Mouse (Mus musculus) G1E (cell line): ENCODE results near the gene Ubxn10. TPM values are rescaled to one million over a fixed set of nuclear protein-coding genes. Genes with fewer than 3 reads are reported as not detected.

Source experiments
- ATAC-seq: 2 replicates; pipeline ENCODE4 v1.8.0; 2016; ENCODE audit warnings: mild to moderate bottlenecking; ENCODE audit not compliant: insufficient number of reproducible peaks, poor library complexity, low FRiP score, severe bottlenecking; ENCODE audit errors: extremely low read depth
- DNase-seq: peaks from one replicate; pipeline ENCODE4 v3.0.0; 2012; ENCODE audit warnings: low spot score
- H3K27me3 ChIP-seq: 2 replicates; pipeline ENCODE4 v1.6.1; 2012; ENCODE audit warnings: mild to moderate bottlenecking, low read length, inconsistent platforms; ENCODE audit not compliant: insufficient read depth
- H3K36me3 ChIP-seq: replicated peaks from 2 replicates; pipeline ENCODE3; 2012; ENCODE audit warnings: mild to moderate bottlenecking, inconsistent platforms
- H3K4me1 ChIP-seq: 2 replicates; pipeline ENCODE4 v1.6.1; 2012; ENCODE audit warnings: low read depth, low read length, inconsistent platforms, mixed read lengths; ENCODE audit not compliant: insufficient read depth
- H3K4me3 ChIP-seq: 2 replicates; pipeline ENCODE4 v1.5.1; 2012; ENCODE audit warnings: low read depth, mild to moderate bottlenecking, inconsistent platforms, low read length, moderate library complexity, mixed read lengths
- H3K9me3 ChIP-seq: replicated peaks from 2 replicates; pipeline ENCODE4 v1.6.1; 2012; ENCODE audit warnings: inconsistent platforms
- CTCF ChIP-seq: IDR thresholded peaks from 2 replicates; pipeline ENCODE4 v1.5.1; 2012; ENCODE audit warnings: low read depth, low read length, inconsistent platforms, mixed read lengths
- GATA1 ChIP-seq: IDR thresholded peaks from 2 replicates; pipeline ENCODE4 v1.6.1; 2012; ENCODE audit warnings: borderline replicate concordance, low read length, inconsistent platforms, mixed read lengths
- GATA2 ChIP-seq: IDR thresholded peaks from 2 replicates; pipeline ENCODE4 v1.6.1; 2012; ENCODE audit warnings: low read depth, low read length, inconsistent platforms, borderline replicate concordance
- POLR2AphosphoS5 ChIP-seq: IDR thresholded peaks from 2 replicates; pipeline ENCODE4 v1.6.1; 2012; ENCODE audit warnings: low read depth, low read length, inconsistent platforms; ENCODE audit not compliant: insufficient replicate concordance
- TAL1 ChIP-seq: conservative IDR thresholded peaks from 2 replicates; pipeline ENCODE4 v1.6.1; 2012; ENCODE audit warnings: low read depth, low read length, inconsistent platforms, mixed read lengths
- polyA plus RNA-seq: library from polyadenylated mRNA; stranded (reverse); fragments of >175 nt; gene quantifications from 2 replicates; pipeline ENCODE4 v1.2.3, GENCODE M21; 2012
- total RNA-seq, 2 experiments: library from RNA; stranded (forward) in 1 of 2; stranded (reverse) in 1 of 2; fragments of 200-1000 nt in 1 of 2; fragments of >200 nt in 1 of 2; fragmentation: Nextera tagmentation in 1 of 2; gene quantifications; 2 replicates each; pipeline ENCODE4 v1.2.3; 2014 to 2017

The Ubxn10 gene
- total and polyA plus RNA-seq, 3 experiments = 0.33 TPM; not detected in 2

DNA sequence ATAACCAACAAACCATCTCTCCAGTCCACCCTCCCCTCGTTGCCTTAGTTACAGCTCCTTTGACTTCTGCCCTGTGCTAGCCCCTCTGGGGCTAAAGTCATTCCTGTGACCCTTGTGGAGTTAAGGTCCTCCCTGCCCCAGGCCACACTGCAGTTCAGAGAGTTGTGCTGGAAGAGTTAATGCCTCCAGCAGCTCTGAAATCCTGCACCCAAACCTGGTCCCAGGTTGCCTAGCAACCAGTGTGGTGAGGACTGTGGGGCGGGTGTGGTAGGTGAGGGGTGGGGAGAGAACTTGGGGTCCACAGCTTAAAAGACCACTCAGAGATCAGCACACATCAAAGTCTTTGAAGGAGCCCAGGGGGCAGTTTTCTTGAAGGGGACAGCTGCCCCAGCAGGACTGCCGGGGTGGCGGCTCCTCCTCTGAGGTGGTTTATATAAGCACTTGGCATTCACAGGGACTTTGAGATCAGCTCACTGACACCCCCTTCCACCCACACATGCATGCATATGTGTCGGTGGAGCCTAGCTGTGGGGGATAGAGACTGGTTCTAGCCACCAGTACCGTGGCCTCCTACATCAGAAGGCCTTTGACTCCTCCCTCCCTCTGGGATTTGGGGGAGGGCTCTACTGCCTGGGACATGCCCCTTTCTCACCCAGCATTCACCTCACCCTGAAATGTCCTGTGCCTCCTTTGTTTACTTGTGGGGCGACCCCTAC is 2.3 kb upstream of the Ubxn10 start:
- Histone ChIP-seq H3K9me3 (peaks cover 91% of the 10 kb centered on the region), H3K4me3 (no peak overlapping the region), H3K36me3 (no peaks in the 10 kb centered on the region), H3K4me1 (no peaks in the 10 kb centered on the region), H3K27me3 (no peaks in the 10 kb centered on the region)
- TF ChIP-seq CTCF (no peak), GATA2 (no peak)
- ATAC-seq = no peak
- no peak for DNase-seq

DNA sequence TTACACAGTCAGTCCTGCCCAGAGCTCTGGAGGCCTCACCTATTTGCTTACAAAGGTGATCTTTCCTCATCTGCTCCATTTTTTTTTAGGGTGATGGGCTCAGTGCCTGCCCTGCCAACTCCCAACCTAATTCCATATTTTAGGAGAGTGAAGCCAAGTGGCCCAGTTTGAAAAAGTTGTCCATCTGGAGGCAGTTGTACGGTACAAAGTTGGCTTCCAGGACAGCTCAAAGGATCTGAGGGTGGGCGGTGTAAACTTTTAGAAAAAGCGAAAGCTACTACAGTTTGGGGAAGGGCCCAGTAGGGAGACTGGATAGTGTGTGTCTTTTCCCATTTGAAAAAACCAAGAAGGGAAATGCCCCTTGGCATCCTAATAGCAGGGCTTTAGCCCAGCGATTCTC is 2.1 kb downstream of the Ubxn10 start:
- Histone ChIP-seq H3K27me3 (no peaks in the 10 kb centered on the region), H3K4me3 (no peak overlapping the region)
- TF ChIP-seq GATA2 (no peak), GATA1 (no peak), TAL1 (no peak), CTCF (no peak), POLR2AphosphoS5 (no peak)

DNA sequence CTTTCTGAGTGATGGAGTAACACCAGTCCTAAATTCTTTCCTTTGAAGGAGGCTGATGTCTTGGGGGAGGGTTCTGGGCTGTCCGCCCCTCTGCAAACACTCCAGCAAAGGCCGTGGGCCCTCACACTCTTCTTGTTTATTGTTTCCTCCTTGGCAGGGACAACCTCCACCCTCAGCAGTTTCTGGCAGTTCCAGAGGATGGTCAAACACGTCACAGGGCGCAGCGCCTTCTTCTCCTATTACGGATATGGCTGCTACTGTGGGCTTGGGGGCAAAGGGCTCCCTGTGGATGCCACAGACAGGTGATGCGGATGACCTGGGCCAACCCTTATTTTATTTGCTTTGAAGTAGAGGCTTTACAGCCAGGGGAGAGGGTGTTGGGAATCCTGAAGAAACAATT is 2.9 kb downstream of the Ubxn10 start:
- ATAC-seq (no peak), DNase-seq (no peak)
- H3K4me1 ChIP-seq = no peaks in the 10 kb centered on the region
- TF ChIP-seq POLR2AphosphoS5 = no peak
- no peak for TF ChIP-seq GATA2
- TF ChIP-seq GATA1 = no peak
- TF ChIP-seq CTCF = no peak
- no peak for TF ChIP-seq TAL1
- H3K27me3 ChIP-seq = no peaks in the 10 kb centered on the region
- peaks cover 87% of the 10 kb centered on the region for H3K9me3 ChIP-seq
- H3K4me3 ChIP-seq = no peak overlapping the region
- H3K36me3 ChIP-seq = no peaks in the 10 kb centered on the region

More for the DNA sequence above, 2.1 kb downstream of the Ubxn10 start:
- DNase-seq = no peak
- no peaks in the 10 kb centered on the region for H3K36me3 ChIP-seq
- no peak for ATAC-seq
- peaks cover 85% of the 10 kb centered on the region for H3K9me3 ChIP-seq
- H3K4me1 ChIP-seq = no peaks in the 10 kb centered on the region

DNA sequence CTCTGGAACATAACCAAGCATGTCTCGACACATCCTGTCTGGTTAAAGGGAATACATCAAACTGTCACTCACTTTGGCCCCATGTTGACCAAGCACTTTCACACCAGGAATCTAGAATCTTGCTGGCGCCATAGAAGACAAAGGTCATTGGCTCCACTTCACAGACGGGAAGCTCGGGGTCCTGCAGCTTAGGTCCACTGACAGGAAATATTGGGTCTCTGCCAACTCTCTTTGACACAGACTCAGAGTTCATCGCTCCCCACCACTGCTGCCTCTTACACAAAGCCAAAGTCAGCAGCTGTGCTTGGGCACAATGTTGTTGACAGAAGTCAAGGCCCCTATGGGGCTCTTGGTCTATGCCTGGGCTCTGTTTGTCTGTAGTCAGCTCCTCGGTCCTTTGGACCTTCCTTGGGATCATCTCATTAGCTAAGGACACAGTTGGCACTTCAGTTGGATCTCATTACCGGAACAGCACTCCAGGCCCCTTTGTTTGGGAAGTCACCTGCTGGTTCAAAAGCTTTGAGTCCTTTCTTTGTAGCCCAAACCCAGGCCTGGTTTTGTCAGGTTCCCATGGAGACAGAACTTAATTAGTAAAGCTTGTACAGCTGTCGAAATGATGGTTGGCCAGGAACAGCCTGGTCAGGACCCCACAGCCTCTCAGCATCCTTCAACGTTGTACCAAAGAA is 7.8 kb downstream of the Ubxn10 start:
- peaks cover 87% of the 10 kb centered on the region for H3K9me3 ChIP-seq
- TF ChIP-seq TAL1 (no peak), POLR2AphosphoS5 (no peak), CTCF (no peak), GATA1 (no peak), GATA2 (no peak)
- H3K27me3 ChIP-seq = no peaks in the 10 kb centered on the region
- no peaks in the 10 kb centered on the region for H3K4me1 ChIP-seq
- ATAC-seq = no peak
- H3K4me3 ChIP-seq = no peak overlapping the region
- DNase-seq = no peak
- no peaks in the 10 kb centered on the region for H3K36me3 ChIP-seq

DNA sequence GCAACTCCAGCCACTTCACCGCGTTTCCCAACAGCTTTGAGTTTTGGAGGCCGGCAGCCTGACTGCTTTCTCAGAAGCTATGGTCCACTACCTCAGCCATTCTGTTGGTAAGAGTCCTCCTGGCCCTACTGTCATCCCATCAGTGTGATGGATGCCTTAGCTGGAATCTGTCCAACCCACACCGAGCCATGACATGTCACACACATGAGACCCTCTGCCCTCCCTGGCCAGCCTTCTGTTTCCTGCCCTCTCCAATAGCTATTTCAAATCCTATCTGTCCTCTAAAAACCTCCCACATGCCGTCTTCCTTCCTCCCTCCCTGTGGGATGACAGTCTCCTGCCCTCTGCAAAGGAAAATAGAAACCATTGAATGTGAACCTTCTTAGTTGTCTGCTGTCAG is 11.2 kb downstream of the Ubxn10 start:
- H3K36me3 ChIP-seq = no peaks in the 10 kb centered on the region
- TF ChIP-seq POLR2AphosphoS5 (no peak), GATA1 (no peak)
- H3K4me3 ChIP-seq = no peak overlapping the region
- H3K27me3 ChIP-seq = no peaks in the 10 kb centered on the region; the same call in 1 of the 2 replicates
- H3K4me1 ChIP-seq = no peaks in the 10 kb centered on the region
- ATAC-seq (no peak), DNase-seq (no peak)
- H3K9me3 ChIP-seq = peaks cover 84% of the 10 kb centered on the region

DNA sequence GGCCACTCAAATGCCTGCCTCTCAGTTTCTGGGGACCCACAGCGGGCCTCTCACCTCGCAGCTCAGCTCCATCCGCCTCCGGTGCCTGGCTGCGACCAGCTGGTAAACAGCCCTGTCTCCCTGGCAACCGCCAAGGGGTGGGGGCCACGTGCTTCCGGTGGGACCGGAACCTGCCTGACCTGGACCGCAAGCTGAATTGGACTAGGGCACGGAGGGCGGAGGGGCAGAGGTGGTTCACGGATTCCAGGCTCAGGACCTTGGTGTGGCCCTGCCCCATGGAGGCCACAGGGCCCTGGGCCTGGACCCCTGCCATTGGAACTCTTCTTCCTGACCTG is 11.9 kb downstream of the Ubxn10 start:
- DNase-seq = no peak
- Histone ChIP-seq H3K4me1 (no peaks in the 10 kb centered on the region), H3K4me3 (no peak overlapping the region; the same call in 1 of the 2 replicates), H3K27me3 (no peaks in the 10 kb centered on the region; the same call in 1 of the 2 replicates), H3K36me3 (no peaks in the 10 kb centered on the region), H3K9me3 (peaks cover 85% of the 10 kb centered on the region)
- no peak for ATAC-seq
- TF ChIP-seq GATA1 (no peak), TAL1 (no peak), CTCF (no peak), GATA2 (no peak), POLR2AphosphoS5 (no peak)
